Mouse (Mus musculus): ENCODE data around the gene Tbc1d13.
"Not testable (repeated sequence)": the region's sequence is repeated elsewhere in the genome, so short reads cannot be mapped to it uniquely, and the experiment has no call there.

The Tbc1d13 gene

GRCm38 (mm10) chr2:30131240-30131639 is 2.3 kb upstream of the Tbc1d13 start:
- DNase-seq, result not testable (repeated sequence)

GRCm38 (mm10) chr2:30132801-30133612 is 539 bp upstream of the Tbc1d13 start:
- peak; percentile 90 to 91 for DNase-seq

DNA sequence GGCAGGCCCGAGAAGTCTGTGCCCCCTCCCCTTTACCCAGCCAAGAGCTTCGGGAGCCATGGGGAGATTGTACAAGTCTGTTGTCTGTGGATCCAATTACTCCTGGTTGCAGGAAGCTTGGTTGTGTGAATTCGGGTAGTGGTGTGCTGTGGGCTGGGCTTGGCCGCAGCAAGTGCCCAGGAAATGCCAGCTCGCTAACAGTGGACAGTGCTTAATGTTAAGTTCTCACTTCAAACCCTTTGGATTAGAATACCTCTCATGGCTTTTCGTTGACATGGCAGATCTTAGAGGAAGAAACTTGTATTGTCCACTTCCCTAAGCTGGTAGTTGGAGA is 799 bp downstream of the Tbc1d13 start:
- DNase-seq, result no peak

DNA sequence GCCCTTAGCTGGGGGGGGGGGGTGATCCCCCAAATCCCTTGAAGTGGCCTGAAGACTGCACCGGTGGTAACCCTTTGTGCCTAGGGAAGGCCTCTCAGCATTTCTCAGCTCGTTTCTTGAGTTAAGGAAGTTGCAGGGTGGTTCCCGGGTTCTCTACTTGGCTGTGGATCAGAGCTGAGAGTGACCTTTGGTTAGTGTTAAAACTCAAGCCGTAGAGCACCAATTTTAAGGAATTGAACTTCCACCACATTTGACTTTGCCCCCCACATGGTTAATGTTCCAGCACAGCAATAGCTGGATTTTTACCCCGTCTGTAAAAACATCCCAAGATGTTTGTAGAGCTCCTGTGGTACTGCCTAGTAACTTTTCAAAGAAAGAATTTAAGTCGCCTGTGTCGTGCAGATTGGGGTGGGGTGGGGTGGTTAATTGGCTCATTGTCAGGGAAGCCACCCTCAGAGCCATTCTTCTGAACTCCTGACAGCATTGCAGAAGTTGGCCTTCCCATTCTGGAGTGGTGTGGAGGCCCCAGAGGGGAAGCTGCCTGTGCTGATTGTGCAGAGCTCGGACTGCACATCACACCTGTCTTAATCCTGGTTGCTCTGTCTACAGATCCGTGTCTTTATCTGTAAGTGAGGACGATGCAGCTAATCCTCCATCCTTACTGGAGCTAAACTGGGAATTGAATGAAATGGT is 1.5 kb downstream of the Tbc1d13 start:
- DNase-seq, result peak; percentile 87 to 89

GRCm38 (mm10) chr2:30136458-30136857 is 2.9 kb downstream of the Tbc1d13 start:
- DNase-seq, result peak; percentile 55 to 59

DNA sequence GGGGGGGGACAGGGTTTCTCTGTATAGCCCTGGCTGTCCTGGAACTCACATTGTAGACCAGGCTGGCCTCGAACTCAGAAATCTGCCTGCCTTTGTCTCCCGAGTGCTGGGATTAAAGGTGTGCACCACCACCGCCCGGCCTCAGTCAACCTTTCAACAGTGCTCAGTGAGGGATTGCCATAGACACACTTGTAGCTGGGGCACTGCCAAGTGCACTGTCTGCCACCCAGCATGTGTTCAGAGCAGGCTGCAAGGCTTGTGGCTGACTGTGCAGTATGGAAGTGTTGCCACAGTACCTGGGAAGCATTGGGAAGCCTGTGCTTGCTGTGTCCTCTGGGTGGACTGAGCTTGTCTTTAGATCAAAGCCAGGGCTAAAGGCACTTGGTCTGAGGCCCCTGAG is 6.5 kb downstream of the Tbc1d13 start:
- peak in 1 of 2 experiments; percentile 40 for DNase-seq

DNA sequence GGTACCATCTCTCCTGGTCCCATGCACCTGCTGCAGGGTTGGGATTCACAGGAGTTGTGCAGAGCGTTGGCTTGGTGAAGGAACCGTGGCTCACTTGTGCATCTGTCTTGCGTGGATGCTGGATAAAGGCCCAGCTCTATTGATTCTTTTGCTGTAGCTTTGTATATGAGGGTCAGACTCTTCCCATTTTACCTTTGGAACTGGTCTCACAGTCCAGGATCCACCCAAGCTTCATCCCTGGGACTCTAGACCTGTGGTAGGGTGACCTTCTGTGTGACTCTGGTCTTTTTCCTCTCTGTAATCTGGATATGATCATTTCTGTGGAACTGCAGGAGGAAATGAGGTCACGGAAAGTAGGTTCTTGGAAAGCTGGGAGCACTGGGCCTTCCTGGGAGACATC is 10.9 kb downstream of the Tbc1d13 start:
- no peak for DNase-seq

- peak; percentile 88 for DNase-seq
Measured at GRCm38 (mm10) chr2:30147466-30147865, 13.9 kb downstream of the Tbc1d13 start.

GRCm38 (mm10) chr2:30151840-30152239 is 18.3 kb downstream of the Tbc1d13 start:
- peak; percentile 62 to 65 for DNase-seq

DNA sequence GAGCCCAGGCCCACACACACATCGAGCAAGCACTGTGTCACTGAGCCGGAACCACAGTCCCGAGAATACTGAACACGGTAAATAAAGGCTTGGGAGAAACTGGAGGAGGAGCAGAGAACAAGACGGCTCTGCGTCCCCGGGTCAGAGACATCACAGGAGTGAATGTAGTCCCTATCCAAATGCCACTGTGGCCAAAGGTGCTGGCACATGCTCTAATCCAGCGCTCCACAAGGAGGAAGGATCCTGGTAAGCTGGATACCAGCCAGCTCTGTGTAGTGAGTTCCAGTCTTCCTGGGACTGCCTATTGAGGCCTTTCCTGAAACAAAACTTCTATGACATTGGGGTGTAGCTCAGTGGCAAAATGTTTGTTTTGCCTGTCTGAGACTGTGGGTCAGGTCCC is 19.1 kb downstream of the Tbc1d13 start:
- no peak for DNase-seq

- DNase-seq, result not testable (repeated sequence)
Measured at GRCm38 (mm10) chr2:30159871-30160270, 26.3 kb downstream of the Tbc1d13 start.

DNA sequence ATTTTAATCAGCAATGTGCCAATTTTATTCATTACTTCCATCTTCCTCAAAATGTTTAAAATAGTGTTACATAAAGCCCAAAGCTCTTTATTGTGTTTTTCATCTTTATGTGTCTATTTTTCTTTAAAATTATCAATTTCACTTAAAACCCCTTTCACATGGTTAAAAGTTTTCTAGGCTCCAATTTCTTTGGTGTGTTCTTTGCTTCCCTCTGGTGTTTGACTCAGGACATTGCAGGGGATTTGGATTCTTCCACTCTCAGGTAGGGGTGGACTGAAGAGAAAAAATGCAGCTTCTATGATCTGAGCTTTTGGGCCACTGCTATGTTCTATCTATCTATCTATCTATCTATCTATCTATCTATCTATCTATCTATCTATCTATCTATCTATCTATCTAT is 28.3 kb downstream of the Tbc1d13 start:
- no peak for DNase-seq

GRCm38 (mm10) chr2:30164340-30164932 is 30.9 kb downstream of the Tbc1d13 start:
- no peak for DNase-seq

DNA sequence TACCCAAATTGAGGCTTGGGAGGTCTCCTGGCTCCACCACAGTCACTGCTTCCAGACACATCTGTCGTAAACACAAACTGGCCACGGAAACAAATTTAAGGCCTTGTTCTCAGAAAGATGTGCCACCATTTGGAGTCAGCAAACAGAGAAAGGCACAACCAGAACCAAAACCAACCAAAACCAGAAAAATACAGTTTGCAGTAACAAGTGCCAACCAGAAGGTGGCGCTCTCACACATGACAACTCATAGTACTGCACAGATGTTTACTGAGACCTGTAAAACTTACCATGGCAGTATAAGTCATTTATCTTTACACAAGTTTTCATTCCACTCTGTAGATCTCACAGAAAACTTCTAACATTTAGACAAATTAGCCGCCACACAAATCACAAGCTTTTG is 33.1 kb downstream of the Tbc1d13 start:
- DNase-seq, result no peak

DNA sequence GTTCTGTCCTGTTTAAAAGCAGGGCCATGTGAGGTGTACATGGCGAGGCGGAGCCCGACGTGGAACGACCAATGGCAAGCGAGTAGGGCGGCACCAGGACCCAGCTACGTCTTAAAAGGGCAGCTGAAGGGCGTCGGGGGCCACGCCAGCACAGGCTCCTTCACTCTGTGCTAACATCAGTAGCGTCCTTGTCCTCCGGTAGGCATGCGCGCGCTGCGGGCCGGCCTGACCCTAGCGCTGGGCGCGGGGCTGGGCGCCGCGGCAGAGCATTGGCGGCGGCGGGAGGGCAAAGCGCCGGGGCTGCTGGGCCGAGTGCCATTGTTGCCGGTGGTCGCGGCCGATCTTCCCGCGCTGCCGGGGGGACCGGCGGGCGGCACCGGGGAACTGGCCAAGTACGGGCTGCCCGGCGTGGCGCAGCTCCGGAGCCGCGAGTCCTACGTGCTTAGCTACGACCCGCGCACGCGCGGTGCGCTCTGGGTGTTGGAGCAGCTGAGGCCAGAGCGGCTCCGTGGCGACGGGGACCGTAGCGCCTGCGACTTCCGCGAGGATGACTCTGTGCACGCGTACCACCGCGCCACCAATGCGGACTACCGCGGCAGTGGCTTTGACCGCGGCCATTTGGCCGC is 37.9 kb downstream of the Tbc1d13 start, which contains the start of gene Endog:
Gene Endog, plus strand, starts transcription at position 123 of the 626 bp plus-strand sequence.
- DNase-seq, result peak; percentile 92

- no peak for DNase-seq
Measured at GRCm38 (mm10) chr2:30171997-30172382, 38.4 kb downstream of the Tbc1d13 start.

GRCm38 (mm10) chr2:30173541-30174240 is 40.1 kb downstream of the Tbc1d13 start:
- no peak for DNase-seq

DNA sequence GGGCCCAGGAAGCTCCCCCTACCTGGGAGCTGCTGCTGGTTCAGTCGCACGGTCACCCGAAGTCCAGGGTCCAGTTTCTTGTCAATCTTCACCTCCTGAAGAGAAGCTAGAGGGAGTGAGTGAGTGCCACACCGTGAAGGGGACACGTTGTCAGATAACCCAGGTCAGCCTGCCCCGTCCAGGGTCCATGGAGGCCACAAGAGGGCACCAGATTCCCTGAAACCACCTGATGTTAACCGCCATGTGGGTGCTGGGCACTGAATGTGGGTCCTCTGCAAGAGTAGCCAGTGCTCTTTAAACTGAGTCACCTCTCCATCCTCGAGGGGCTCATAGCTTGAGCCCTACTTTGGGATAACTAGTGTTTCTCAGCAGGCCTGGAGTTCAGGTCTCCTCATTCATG is 42.4 kb downstream of the Tbc1d13 start:
- no peak for DNase-seq

GRCm38 (mm10) chr2:30176561-30176960 is 43.0 kb downstream of the Tbc1d13 start:
- DNase-seq, result peak; percentile 53 to 74

DNA sequence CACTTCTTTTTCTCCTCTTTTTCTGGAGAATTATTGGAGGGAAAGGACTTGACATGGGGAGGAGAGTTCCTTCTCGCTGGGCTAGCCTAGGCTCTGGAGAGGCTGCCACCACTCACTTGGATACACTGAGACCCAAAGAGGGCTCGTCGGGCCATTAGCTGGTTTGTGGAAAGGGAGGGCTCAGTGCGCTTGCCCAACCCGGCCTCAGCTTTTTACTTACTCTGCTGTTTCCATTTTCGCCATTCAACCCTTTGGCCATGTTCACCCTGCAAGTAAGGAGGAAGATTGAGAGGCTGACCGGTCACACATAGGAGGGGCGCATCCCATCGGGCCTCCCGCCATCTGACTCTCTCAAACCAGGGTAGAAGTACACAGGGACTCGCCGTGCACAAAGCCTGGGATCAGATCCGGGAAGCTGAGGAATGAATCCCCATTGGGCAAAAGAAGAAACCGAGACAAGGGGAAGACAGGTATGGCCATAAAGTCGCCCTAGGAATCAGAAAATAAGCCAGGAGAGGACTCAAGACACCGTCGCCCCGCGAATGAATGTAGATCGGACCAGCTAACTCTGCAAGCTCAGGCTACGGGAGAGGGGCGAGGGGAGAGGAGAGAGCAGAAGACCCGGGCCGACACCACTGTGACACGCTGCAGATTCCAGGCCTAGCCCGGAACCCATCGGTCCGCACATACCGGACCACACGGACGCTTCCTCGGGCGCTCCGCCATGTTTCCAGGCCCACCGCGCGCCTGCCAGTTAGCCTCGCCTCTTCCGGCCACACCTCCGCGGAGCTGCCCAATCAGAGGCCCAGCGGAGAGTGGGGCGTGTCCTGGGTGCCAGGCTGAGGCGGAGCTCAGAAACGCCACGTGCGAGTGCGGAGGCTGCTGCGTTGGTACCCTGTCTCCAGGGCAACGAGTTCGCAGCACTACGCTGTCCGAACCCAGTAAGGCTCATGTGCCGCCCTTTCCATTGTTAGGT is 44.4 kb downstream of the Tbc1d13 start, which contains the start of gene Spout1:
Gene Spout1, minus strand, starts transcription at position 760 of the 976 bp plus-strand sequence.
- DNase-seq, result peak; percentile 95 to 96

- DNase-seq, result not testable (repeated sequence)
Measured at GRCm38 (mm10) chr2:30178711-30179110, 45.2 kb downstream of the Tbc1d13 start.
